Mouse (Mus musculus): ENCODE data around the gene Txndc8. TPM values are rescaled to one million over a fixed set of nuclear protein-coding genes. Genes with fewer than 3 reads are reported as not detected.

The Txndc8 gene
- polyA plus RNA-seq, 1 experiment from 2014 or later, result not detected

DNA sequence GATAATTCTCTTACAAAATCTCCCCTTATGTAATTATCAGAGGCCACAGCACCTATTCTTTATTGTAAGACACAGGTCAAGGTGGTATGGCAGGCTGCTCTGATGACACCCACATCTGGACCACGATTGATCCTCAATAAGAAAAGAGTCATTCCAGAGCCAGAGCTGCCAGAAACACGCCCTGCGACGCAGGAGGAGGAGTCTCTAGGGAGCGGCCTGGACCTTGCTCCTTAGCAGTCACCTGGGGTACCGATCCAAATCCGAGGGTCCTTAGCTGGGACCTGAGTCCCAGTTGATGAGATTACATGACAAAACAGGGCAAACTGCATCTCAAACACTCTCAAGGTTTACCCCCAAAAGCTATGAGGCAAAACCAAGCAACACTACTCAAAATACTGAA lies 55.1 kb downstream of the Txndc8 start:
- Histone ChIP-seq H3K4me1 (ENCODE audit: control insufficient read depth, low read depth, low read length) (peaks cover 24% of the 10 kb centered on the region), H3K9me3 (replicated peaks; ENCODE audit: control insufficient read depth, low read length) (no peaks in the 10 kb centered on the region), H3K4me2 (ENCODE audit: low read depth, low read length) (0 out of 2 replicates have a peak overlapping the region, but pooled peaks have one; percentile 1), H3K27ac (ENCODE audit: low read length) (no peak overlapping the region), H3K27me3 (ENCODE audit: control insufficient read depth, insufficient read depth, low read depth, low read length) (no peaks in the 10 kb centered on the region), H3K36me3 (ENCODE audit: control insufficient read depth, insufficient read depth) (peaks cover 28% of the 10 kb centered on the region), H3K4me3 (ENCODE audit: low read depth, low read length) (no peak overlapping the region), H3K9ac (ENCODE audit: low read depth, low read length) (no peak overlapping the region)
- ATAC-seq (ENCODE audit: low read depth), result no peak
- WGBS (ENCODE audit: insufficient replicate concordance), result 82% methylated on average over 7 of the region's 7 CpGs

DNA sequence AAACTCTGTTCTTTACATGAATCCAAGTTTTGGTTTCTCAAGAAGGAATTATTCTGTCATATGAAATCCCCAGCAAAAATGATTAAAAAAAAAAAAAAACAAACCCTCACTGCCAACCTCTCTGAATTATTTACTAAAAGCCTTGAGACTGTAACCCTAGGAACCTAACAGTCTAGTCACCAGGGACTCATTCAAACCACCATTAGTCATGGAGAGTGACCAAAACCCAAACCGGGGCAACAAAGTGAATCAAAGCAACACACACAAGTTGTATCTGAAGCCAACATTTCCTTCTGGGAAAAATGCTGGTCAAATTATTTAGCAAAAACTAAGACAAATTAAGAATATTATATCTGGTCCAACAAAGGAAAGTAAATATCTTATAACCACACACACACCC lies 56.0 kb downstream of the Txndc8 start:
- WGBS (ENCODE audit: insufficient replicate concordance), result 85% methylated on average over 1 of the region's 1 CpGs
- 0 out of 2 replicates have a peak overlapping the region, but pooled peaks have one; percentile 15 for H3K4me2 ChIP-seq (ENCODE audit: low read depth, low read length)
- peaks cover 30% of the 10 kb centered on the region for H3K36me3 ChIP-seq (ENCODE audit: control insufficient read depth, insufficient read depth)
- H3K27ac ChIP-seq (ENCODE audit: low read length), result no peak overlapping the region
- peaks cover 22% of the 10 kb centered on the region for H3K4me1 ChIP-seq (ENCODE audit: control insufficient read depth, low read depth, low read length)
- no peaks in the 10 kb centered on the region for H3K9me3 ChIP-seq (replicated peaks; ENCODE audit: control insufficient read depth, low read length)
- H3K27me3 ChIP-seq (ENCODE audit: control insufficient read depth, insufficient read depth, low read depth, low read length), result no peaks in the 10 kb centered on the region
- H3K4me3 ChIP-seq (ENCODE audit: low read depth, low read length), result no peak overlapping the region
- no peak for ATAC-seq (ENCODE audit: low read depth)
- H3K9ac ChIP-seq (ENCODE audit: low read depth, low read length), result no peak overlapping the region

DNA sequence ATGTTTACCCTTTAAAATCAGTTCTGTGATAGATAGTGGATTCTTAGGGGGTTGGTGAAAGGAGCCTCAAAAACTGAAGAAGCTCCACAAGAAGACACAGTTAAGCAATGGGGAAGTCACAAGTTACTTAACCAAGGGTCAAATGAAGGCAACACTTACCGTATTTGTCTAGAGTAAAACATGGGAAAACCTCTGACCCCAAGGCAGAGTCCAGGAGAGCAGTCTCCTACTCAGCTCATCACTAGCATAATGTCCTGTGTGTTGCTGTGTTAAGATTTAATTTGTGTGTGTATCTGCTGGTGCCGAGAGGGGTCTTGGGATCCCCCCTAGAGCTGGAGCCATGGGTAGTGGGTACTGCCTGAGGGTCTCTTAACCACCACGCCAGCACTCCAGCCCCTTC lies 56.5 kb downstream of the Txndc8 start:
- Histone ChIP-seq H3K27ac (ENCODE audit: low read length) (no peak overlapping the region), H3K9me3 (replicated peaks; ENCODE audit: control insufficient read depth, low read length) (no peaks in the 10 kb centered on the region), H3K4me3 (ENCODE audit: low read depth, low read length) (no peak overlapping the region), H3K9ac (ENCODE audit: low read depth, low read length) (no peak overlapping the region), H3K4me2 (ENCODE audit: low read depth, low read length) (0 out of 2 replicates have a peak overlapping the region, but pooled peaks have one; percentile 15), H3K4me1 (ENCODE audit: control insufficient read depth, low read depth, low read length) (peaks cover 17% of the 10 kb centered on the region), H3K27me3 (ENCODE audit: control insufficient read depth, insufficient read depth, low read depth, low read length) (no peaks in the 10 kb centered on the region), H3K36me3 (ENCODE audit: control insufficient read depth, insufficient read depth) (peaks cover 30% of the 10 kb centered on the region)
- no peak for ATAC-seq (ENCODE audit: low read depth)
- WGBS (ENCODE audit: insufficient replicate concordance), result 87% methylated on average over 3 of the region's 3 CpGs

DNA sequence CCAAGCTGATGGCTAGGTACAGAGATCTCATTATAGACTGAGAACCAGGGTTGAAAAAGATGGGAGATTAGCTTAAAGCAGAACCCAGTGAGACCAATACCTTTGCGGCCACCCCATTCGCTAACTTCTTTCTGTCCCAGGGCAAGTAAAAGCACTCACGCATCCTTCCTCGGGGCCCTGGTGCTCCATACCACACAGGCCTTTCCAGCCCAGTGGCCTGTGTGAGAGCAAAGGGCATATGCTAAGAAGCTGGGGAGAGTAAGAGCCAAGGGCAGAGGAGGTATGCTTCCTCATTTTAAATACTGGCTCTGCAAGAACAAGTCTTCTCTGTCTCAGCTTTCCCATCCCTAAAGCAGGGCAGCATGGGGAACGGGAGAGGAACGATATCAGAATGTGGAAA lies 59.1 kb downstream of the Txndc8 start:
- Histone ChIP-seq H3K9ac (ENCODE audit: low read depth, low read length) (no peak overlapping the region), H3K9me3 (replicated peaks; ENCODE audit: control insufficient read depth, low read length) (no peaks in the 10 kb centered on the region), H3K4me1 (ENCODE audit: control insufficient read depth, low read depth, low read length) (peaks cover 7% of the 10 kb centered on the region), H3K27ac (ENCODE audit: low read length) (no peak overlapping the region), H3K36me3 (ENCODE audit: control insufficient read depth, insufficient read depth) (peaks cover 41% of the 10 kb centered on the region), H3K27me3 (ENCODE audit: control insufficient read depth, insufficient read depth, low read depth, low read length) (no peaks in the 10 kb centered on the region), H3K4me2 (ENCODE audit: low read depth, low read length) (no peak overlapping the region), H3K4me3 (ENCODE audit: low read depth, low read length) (no peak overlapping the region)
- ATAC-seq (ENCODE audit: low read depth), result no peak
- 91% methylated on average over 6 of the region's 6 CpGs for WGBS (ENCODE audit: insufficient replicate concordance)

DNA sequence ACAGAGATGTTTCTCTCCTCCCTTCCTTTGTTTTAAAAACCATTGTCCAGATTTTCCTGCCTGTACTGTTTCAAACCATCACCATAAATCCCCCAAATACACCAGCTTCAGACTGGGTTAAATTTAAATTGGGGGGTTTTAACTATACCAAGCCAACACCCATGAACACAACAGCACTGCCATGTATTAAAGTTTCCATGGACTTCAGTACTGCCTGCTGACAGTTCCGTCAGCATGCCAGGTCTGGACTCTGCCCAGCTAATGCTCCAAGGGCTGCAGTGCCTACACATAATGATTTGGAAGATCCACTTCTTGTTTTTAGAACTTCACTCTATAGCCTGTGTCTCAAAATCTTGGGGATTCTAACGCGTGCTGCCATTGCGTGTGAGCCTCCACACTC lies 61.4 kb downstream of the Txndc8 start:
- ATAC-seq (ENCODE audit: low read depth), result no peak
- Histone ChIP-seq H3K27ac (ENCODE audit: low read length) (no peak overlapping the region), H3K27me3 (ENCODE audit: control insufficient read depth, insufficient read depth, low read depth, low read length) (no peaks in the 10 kb centered on the region), H3K4me3 (ENCODE audit: low read depth, low read length) (no peak overlapping the region), H3K36me3 (ENCODE audit: control insufficient read depth, insufficient read depth) (peaks cover 47% of the 10 kb centered on the region), H3K9me3 (replicated peaks; ENCODE audit: control insufficient read depth, low read length) (no peaks in the 10 kb centered on the region), H3K9ac (ENCODE audit: low read depth, low read length) (no peak overlapping the region), H3K4me2 (ENCODE audit: low read depth, low read length) (no peak overlapping the region), H3K4me1 (ENCODE audit: control insufficient read depth, low read depth, low read length) (no peaks in the 10 kb centered on the region; the same call in 1 of the 2 replicates)
- 88% methylated on average over 4 of the region's 4 CpGs for WGBS (ENCODE audit: insufficient replicate concordance)

DNA sequence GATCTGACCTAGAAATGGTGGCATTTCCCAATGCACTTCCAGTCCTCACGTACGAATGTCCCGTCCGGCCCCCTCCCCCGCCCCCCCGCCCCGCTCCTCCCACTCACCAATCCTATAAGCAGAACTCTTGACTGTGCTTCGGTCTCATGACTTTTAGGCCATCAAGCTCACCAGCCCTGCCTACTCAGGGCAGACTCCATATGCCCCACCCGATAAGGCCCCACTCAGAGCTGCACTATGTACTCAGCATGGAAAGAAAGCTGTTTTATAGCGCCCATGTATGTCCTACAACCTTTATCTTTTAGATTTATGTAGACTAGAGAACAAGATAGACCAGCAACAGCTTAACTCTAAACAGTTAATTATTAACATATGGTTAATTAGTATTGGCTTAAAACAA lies 61.9 kb downstream of the Txndc8 start:
- no peaks in the 10 kb centered on the region for H3K4me1 ChIP-seq (ENCODE audit: control insufficient read depth, low read depth, low read length)
- peaks cover 46% of the 10 kb centered on the region for H3K36me3 ChIP-seq (ENCODE audit: control insufficient read depth, insufficient read depth)
- no peak overlapping the region for H3K4me2 ChIP-seq (ENCODE audit: low read depth, low read length)
- H3K9ac ChIP-seq (ENCODE audit: low read depth, low read length), result no peak overlapping the region
- H3K27me3 ChIP-seq (ENCODE audit: control insufficient read depth, insufficient read depth, low read depth, low read length), result no peaks in the 10 kb centered on the region
- WGBS (ENCODE audit: insufficient replicate concordance), result 74% methylated on average over 10 of the region's 10 CpGs
- no peaks in the 10 kb centered on the region for H3K9me3 ChIP-seq (replicated peaks; ENCODE audit: control insufficient read depth, low read length)
- peak; percentile 35; the same call in 1 of the 2 replicates for ATAC-seq (ENCODE audit: low read depth)
- no peak overlapping the region for H3K27ac ChIP-seq (ENCODE audit: low read length)
- no peak overlapping the region for H3K4me3 ChIP-seq (ENCODE audit: low read depth, low read length)

DNA sequence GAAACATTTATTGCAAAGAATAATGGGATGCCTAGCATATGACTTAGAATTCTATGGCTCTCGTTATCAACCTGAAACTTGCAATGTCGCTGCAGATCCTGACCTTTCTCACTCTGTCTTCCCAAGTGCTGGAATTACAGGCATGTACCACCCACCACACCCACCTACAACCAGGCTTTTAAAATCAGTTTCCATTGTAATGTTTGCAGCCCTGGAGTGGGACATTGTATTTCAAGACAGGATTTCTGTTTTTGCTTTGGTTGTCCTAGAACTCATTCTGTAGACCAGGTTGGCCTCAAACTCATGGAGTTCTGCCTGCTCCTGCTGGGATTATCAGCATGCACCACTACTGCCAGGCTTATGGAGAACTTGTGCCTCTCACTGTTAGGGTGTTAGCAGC lies 66.0 kb downstream of the Txndc8 start:
- Histone ChIP-seq H3K4me3 (ENCODE audit: low read depth, low read length) (no peak overlapping the region), H3K27me3 (ENCODE audit: control insufficient read depth, insufficient read depth, low read depth, low read length) (no peaks in the 10 kb centered on the region), H3K9me3 (replicated peaks; ENCODE audit: control insufficient read depth, low read length) (no peaks in the 10 kb centered on the region), H3K4me2 (ENCODE audit: low read depth, low read length) (no peak overlapping the region), H3K4me1 (ENCODE audit: control insufficient read depth, low read depth, low read length) (no peaks in the 10 kb centered on the region), H3K9ac (ENCODE audit: low read depth, low read length) (no peak overlapping the region), H3K27ac (ENCODE audit: low read length) (no peak overlapping the region), H3K36me3 (ENCODE audit: control insufficient read depth, insufficient read depth) (peaks cover 16% of the 10 kb centered on the region)
- WGBS (ENCODE audit: insufficient replicate concordance), result 75% methylated on average over 2 of the region's 2 CpGs
- no peak for ATAC-seq (ENCODE audit: low read depth)

DNA sequence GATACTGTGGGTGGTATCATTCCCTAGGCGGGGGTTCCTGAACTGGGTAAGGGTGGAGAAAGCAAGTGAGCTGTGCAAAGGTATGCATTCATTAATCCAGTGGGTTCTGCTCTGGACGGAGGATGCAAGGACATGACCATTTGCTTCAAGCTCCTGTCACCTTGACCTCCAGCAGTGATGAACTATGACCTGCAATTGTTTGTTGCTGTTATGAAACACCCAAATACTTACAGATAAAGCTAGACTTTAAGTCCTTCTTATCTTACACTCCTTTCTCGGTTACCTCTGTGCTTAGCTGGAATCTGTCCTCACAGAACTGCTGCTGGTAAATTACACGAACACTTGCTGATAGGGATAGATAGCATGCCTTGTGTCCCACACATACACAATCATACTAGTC lies 68.3 kb downstream of the Txndc8 start:
- Histone ChIP-seq H3K36me3 (ENCODE audit: control insufficient read depth, insufficient read depth) (peaks cover 10% of the 10 kb centered on the region), H3K9ac (ENCODE audit: low read depth, low read length) (no peak overlapping the region), H3K4me3 (ENCODE audit: low read depth, low read length) (no peak overlapping the region), H3K4me2 (ENCODE audit: low read depth, low read length) (no peak overlapping the region), H3K27me3 (ENCODE audit: control insufficient read depth, insufficient read depth, low read depth, low read length) (no peaks in the 10 kb centered on the region), H3K27ac (ENCODE audit: low read length) (no peak overlapping the region), H3K4me1 (ENCODE audit: control insufficient read depth, low read depth, low read length) (no peaks in the 10 kb centered on the region), H3K9me3 (replicated peaks; ENCODE audit: control insufficient read depth, low read length) (no peaks in the 10 kb centered on the region)
- WGBS (ENCODE audit: insufficient replicate concordance), result 53% methylated on average over 4 of the region's 4 CpGs
- no peak for ATAC-seq (ENCODE audit: low read depth)

DNA sequence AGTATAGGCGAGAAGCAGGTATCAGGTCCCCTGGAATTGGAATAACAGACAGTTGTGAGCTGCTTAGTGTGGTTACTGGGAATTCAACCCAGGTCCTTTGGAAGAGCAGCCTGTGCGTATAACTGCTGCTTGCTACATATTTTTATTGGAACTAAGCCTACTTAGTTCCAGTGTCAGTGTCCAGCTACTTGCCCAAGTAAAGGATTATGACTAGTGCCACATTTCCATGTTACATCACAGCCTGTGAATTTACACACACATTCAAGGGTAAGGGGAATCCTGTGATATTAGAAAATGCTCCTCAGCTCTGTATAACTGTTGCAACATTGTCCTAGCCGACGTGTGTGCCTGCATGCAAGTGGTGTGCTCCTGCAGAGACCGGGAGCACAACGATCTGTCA lies 71.6 kb downstream of the Txndc8 start:
- ATAC-seq (ENCODE audit: low read depth), result no peak
- WGBS (ENCODE audit: insufficient replicate concordance), result 64% methylated on average over 6 of the region's 6 CpGs

More for the DNA sequence above, 71.6 kb downstream of the Txndc8 start:
- Histone ChIP-seq H3K36me3 (ENCODE audit: control insufficient read depth, insufficient read depth) (no peaks in the 10 kb centered on the region), H3K9me3 (replicated peaks; ENCODE audit: control insufficient read depth, low read length) (no peaks in the 10 kb centered on the region), H3K4me2 (ENCODE audit: low read depth, low read length) (no peak overlapping the region), H3K9ac (ENCODE audit: low read depth, low read length) (no peak overlapping the region), H3K27ac (ENCODE audit: low read length) (no peak overlapping the region), H3K4me3 (ENCODE audit: low read depth, low read length) (no peak overlapping the region), H3K4me1 (ENCODE audit: control insufficient read depth, low read depth, low read length) (no peaks in the 10 kb centered on the region), H3K27me3 (ENCODE audit: control insufficient read depth, insufficient read depth, low read depth, low read length) (no peaks in the 10 kb centered on the region)
